Mouse (Mus musculus) E14TG2a.4 (cell line): ENCODE results near the gene Vmn1r114.
"Not testable (repeated sequence)": the region's sequence is repeated elsewhere in the genome, so short reads cannot be mapped to it uniquely, and the experiment has no call there.

Source experiments
- CTCF ChIP-seq: conservative IDR thresholded peaks from 2 replicates; pipeline ENCODE4 v1.5.1; 2014; ENCODE audit warnings: low read length
- POU5F1 ChIP-seq: IDR thresholded peaks from 2 replicates; pipeline ENCODE4 v1.6.1; 2014; ENCODE audit warnings: low read length, borderline replicate concordance

DNA sequence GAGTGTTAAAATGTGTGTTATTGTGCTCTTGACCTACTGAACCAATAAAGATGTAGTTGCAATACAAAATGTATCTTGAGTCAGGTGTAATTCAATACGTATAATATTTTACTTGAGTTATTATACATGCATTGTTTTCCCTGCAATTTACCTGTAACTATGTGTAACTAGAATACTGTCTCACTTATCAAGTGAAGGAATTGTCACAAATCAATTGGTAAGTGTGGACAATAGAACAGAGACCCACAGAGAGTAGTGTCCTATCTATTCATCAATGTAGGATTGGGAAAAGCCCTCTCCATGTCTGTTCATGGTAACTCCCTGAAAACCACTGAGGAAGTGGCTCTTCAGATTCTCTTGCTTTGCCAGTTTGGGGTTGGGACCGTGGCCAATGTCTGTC, 25.0 kb downstream of the Vmn1r114 start, which contains the start of gene Vmn1r113:
- not testable (repeated sequence) for TF ChIP-seq CTCF, POU5F1
